Mouse (Mus musculus) thymus, postnatal 10 days (tissue): ENCODE data around the gene Fbxw22.
"Not testable (repeated sequence)": the region's sequence is repeated elsewhere in the genome, so short reads cannot be mapped to it uniquely, and the experiment has no call there.

Experiments
- DNase-seq, 2 experiments: peaks; one replicate each; pipeline ENCODE4 v3.0.0; 2021; ENCODE audit warnings: low spot score in 2 of 2

Gene Fbxw22

DNA sequence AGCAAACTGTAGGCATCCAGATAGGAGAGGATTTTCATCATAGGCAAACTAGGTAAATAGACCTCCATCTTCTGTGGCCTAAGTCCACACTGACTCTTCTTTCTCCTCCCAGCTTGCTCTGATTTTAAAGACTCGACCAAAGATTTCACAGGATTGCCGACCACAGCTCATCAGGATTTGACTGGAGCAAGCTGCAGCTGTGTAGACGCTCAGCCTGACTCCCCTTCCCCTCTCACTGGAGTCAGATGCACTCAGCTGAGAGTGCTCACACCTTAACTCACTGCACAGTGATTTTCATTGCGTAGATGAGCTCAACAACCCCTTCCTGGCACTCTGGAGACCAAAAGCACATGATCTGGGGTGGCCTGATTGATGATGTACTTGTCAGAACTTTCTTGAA, at the start of gene Fbxw22:
Fbxw22 (minus strand) TSS at position 101 of the 400 bp plus-strand sequence.
- DNase-seq = not testable (repeated sequence)

DNA sequence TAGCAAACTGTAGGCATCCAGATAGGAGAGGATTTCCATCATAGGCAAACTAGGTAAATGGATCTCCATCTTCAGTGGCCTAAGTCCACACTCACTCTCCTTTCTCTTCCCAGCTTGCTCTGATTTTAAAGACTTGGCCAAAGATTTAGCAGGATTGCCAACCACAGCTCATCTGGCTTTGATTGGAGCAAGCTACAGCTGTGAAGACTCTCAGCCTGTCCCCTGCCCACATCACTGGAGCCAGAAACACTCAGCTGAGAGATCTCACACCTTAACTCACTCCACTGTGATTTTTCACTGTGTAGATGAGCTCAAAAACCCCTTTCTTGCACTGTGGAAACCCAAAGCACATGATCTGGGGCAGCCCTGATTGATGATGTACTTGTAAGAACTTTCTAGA, 44.9 kb upstream of the Fbxw22 start, which contains the start of gene Fbxw16:
Fbxw16 (minus strand) TSS at position 101 of the 400 bp plus-strand sequence.
- no peak for DNase-seq

DNA sequence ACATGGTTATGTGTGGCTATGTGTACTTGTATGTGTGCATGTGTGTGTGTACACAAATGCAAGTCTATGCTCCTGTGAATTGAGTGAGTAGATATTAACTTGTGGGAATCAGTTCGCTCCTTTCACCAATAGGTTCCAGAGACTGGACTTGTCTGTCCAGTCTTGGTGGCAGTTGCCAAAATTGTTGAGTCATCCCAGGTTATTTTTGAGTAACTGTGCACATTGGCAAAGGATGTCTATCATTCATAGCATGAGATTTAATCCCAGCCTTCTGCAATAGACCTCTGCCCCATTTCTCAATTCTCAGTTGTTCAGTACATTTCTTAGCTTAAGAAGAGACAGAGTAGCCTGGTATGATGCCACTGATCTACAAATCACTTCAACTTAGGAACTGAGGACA, 28.9 kb upstream of the Fbxw22 start:
- DNase-seq = no peak

DNA sequence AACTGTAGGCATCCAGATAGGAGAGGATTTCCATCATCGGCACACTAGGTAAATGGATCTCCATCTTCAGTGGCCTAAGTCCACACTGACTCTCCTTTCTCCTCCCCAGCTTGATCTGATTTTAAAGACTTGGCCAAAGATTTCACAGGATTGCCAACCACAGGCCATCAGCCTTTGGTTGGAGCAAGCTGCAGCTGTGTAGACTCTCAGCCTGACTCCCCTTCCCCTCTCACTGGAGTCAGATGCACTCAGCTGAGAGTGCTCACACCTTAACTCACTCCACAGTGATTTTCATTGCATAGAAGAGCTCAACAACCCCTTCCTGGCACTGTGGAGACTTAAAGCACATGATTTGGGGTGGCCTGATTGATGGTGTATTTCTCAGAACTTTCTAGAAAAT, 64.5 kb downstream of the Fbxw22 start, which contains the start of gene Fbxw28:
Fbxw28 (minus strand) TSS at position 101 of the 400 bp plus-strand sequence.
- DNase-seq = not testable (repeated sequence)
